Mouse (Mus musculus) heart, postnatal 0 days (tissue): Measurements from ENCODE around the gene Gm10645.

Experiments used
- CTCF ChIP-seq: IDR thresholded peaks from 2 replicates; pipeline ENCODE4 v1.5.1; 2016; ENCODE audit warnings: antibody characterized with exemption, control low read depth, low read depth
- EP300 ChIP-seq: IDR thresholded peaks from 2 replicates; pipeline ENCODE4 v1.6.1; 2016; ENCODE audit warnings: antibody characterized with exemption, low read depth

DNA sequence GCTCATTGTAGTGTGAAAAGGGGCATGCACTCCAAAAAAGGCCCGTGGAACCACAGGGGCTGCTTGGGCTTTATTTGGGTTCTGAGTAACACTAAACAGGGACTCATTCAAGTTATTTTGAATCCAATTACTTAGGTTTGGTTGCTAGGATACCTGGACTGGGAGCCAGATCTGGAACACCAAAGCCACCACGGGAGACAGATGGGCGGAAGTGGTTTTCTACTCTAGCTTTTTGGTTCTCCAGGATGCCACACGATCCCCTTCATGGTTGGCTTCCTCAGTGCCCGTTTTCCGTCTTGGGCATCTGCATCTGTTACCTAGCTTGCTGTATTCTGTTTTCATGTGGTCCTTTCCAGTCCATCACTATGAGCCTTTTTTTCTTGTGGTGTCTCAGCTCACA is 30.1 kb upstream of the Gm10645 start:
- TF ChIP-seq EP300 (no peak), CTCF (no peak)
